Mouse (Mus musculus) kidney, adult 11 months (tissue): ENCODE results near the gene Srgap2.
"Not testable (repeated sequence)": the region's sequence is repeated elsewhere in the genome, so short reads cannot be mapped to it uniquely, and the experiment has no call there.

Experiments used
- DNase-seq: peaks from one replicate; pipeline ENCODE4 v3.0.0; 2022

Gene Srgap2

DNA sequence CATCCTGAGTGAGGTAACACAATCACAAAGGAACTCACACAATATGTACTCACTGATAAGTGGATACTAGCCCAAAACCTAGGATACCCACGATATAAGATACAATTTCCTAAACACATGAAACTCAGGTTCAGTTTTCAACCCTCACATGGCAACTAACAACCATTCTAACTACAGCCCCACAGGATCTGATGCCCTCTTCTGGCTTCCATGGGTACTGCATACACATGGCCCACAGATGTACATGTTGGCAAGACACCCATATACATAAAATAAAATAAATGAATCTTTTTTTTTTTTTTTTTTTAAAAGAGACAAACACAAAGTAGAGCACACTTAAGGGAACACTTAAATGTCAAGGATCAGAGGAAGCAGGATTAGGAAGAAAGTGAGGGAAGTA, 198.1 kb downstream of the Srgap2 start:
- DNase-seq, result not testable (repeated sequence)

DNA sequence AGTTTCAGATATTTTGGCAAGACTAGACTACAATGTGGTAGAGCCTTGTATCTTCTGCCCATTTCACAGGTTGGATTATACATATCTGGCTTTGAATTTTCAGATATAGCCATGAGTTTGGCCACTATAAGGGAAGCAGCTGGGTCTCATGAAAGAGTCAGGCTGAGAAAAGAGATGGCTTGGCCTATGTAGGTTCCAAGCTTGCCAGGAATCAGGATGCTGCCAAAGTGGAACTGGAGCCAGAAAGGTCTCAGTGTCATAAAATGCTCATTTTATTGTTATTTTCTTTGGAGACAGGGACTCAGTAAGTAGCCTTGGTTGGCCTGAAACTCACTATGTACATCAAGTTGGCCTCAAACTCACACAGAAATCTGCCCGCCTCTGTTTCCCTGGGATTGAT, 200.0 kb downstream of the Srgap2 start:
- no peak for DNase-seq

DNA sequence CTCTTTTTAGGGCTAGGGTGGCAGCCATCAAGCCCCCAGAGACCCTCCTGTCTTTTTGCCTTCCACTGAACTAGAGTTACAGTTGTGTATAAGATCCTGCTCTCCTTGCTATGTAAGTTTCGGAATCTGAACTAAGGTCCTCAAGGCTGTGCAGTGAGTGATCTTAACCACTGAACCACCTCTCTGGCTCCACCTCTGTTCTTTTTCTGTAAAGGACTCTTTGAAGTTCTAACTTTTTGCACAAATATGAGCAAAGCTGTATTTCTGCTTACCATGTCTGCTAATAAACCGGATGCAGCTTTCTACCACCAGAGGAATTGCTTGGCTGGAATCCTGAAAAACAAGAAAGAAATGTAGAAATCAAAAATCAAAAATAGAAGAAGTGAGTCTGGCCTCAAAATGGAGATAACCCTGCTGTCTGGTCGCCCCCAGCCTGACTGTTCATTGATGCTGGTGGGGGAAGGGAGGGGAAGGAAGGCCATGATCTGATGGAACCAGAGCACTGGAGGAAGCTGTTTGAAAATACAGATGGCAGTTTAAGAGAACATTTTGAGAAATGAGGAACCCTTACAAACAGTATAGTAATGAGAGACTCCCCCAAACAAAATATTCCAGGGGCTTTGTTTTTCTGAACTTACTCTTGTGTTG, 202.2 kb downstream of the Srgap2 start:
- no peak for DNase-seq

DNA sequence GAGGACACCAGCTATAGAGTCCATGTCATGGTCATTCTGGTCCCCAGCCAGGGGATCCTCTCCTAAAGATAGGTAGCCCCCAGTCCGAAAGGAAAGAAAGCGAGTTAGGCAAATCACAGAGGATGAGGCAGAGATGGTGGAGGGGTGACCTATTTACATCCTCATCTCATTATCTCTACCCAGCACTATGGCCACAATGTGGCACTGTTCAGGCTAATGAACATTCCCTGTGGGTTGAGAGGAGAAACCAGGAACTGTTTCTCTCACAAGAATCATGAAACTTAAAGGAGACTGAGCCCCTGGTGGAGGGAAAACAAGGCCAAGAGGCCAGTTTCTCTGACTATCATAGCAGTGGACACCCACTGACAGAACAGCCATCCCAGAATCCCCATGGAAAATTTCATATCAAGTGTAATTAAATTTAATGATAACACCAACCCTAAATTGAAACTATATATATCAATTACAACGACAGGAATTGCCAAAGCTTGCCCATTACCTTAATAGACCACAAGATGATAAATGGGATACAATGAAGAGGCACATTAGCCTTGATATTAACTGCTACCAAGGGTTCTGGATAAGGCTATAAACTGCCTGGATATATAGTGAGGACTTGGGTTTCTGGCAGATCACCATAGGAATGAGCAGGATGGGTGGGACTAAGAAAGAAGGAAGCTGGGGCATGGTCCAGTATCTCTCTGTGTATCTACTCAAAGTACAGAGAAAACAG, 207.4 kb downstream of the Srgap2 start:
- no peak for DNase-seq

GRCm38 (mm10) chr1:131318397-131318796, 208.8 kb downstream of the Srgap2 start:
- DNase-seq, result no peak

DNA sequence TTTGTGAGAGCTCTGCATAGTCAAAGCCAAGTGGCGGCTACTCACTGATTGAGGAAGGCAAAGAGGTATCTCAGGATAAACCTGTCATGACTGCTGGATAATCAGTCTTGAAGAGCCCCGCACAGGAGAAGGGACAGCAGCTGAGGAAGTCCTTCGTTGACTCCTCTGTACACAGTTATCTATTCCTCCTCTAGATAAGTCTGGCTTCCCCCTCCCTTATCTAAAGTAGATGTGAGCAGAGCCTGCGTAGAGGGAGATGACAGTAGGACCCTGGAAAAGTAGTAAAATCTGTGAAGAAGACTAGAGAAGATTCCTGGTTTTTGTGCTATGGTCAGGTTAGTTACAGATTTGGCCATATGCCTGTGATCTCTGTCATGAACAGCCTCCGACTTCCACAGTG, 209.5 kb downstream of the Srgap2 start:
- no peak for DNase-seq

DNA sequence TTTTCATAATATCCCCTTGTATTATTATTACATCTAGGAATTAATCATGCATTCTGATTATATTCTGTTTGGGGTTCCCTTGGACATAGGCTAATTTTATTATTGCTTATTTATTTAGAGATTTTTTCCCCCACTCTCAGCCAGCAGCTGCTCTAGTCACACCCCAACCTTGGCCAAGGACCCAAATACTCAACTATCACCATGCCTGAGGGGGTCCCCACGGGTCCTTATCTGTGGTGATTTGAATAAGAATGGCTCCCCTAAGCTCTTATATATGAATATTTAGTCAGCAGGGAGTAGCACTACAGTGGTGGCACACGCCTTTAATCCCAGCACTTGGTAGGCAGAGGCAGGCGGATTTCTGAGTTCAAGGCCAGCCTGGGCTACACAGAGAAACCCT, 215.9 kb downstream of the Srgap2 start:
- DNase-seq, result no peak

GRCm38 (mm10) chr1:131310237-131310818, 216.8 kb downstream of the Srgap2 start:
- DNase-seq, result no peak

- DNase-seq, result no peak
Measured at GRCm38 (mm10) chr1:131300750-131301149, 226.4 kb downstream of the Srgap2 start.

DNA sequence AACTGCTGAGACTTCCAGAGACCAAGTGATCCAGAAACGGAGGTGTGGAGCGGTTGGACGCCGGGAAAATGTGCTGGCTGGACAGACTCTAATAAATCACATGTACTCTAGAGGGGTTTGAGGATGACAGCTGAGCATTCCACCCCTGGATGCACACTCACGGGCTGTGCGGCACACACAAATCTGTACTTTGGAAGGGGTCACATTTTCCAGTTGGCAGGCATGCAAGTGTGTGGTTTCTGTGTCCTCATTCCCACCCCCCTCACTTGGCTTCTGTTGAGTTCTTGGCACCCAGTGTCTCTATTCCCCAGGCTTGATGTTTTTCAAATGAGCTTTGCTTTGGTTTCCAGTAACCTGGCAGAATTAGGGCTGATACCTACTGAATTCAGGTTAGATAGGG, 227.4 kb downstream of the Srgap2 start:
- peak; percentile 36 for DNase-seq

DNA sequence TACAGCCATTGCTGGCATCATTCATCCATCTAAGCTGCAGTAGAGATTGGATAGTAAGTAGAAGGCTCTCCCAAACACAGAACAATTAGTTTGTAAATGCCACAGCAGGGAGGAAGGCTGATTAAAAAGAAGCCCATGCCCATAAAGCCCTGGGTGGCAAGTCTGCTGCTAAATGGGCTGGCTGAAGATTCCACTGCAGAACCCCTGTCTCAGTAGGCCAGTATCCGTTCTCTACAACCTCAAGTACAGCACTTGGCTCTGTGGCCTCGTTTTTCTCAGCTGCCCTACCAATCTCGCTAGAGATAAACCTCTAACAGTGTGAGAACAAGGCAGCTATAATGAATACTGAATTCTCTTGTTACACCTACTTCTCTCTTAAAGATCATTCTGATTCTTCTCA, 227.9 kb downstream of the Srgap2 start:
- no peak for DNase-seq

DNA sequence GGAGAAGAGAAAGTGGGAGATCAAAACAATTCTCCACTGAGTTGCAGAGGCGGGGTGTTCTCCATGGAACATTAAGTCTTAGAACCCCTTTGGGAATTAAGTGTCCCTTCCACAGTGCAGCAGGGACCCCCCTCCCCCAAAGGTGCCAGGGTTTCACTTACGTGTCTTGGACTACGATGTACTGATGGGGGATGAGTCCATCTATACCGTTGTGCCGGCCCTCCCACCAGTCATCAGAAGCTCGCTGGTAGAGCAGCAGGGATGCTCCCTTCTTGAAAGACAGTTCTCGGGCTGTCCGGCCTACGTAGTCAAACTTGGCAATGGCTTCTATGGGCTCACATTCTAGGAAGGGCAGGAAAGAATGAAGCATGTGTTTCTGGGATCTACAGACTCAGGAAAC, 229.0 kb downstream of the Srgap2 start:
- DNase-seq, result no peak

DNA sequence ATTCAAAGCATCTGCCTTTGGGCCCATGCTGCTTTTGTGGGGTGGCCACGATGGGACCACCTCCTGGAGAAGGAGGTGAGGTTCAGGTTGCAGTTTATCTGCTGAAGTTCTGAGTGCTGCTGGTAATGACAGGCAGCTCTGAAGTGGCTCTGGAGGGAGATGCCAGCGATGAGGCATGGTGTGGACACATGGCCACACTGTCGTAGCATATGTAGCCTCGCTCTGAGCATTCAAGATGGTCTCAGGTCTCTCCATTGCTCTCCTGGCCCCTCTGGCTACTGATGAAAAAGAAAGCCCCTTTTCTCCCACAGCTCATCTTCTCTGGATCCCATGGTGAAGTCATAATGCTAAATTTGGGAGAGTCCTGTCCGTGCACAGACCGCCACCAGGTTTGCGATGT, 230.4 kb downstream of the Srgap2 start:
- DNase-seq, result no peak

DNA sequence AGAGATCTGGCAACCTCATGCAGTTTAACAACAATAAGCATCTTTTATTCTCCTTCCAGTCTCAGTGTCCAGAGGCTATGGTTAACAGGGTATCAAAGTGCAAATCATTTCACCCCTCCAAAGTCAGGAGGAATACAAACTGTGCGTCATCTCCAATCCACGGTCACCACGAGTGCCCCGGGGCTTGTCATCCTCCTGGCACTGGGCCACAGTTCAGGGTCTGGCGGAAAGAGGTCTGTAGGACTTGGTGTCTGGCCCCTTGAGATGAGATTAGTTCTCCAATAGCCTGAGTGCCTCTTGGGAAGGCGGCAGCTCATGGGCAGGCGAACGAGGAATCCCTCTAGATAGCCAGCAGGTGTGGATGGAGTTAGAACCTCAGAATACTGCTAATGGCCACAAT, 232.0 kb downstream of the Srgap2 start:
- DNase-seq, result no peak

DNA sequence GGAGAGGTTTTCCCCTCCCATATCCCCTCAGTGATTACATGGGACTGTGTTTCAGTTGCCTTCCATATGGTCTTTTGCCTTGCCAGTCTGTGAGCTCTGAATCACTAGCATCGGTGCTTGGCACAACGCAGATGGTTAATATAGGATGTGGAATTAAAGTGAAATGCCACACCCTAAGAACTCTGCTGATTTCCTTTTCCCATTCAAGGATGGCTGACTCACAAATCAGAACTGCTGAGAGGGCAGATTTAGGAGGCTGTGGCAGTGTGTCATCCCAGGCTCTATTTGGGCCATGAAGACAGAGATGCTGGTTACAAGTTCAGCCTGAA, 233.3 kb downstream of the Srgap2 start:
- DNase-seq, result no peak

- no peak for DNase-seq
Measured at GRCm38 (mm10) chr1:131293221-131293921, 233.8 kb downstream of the Srgap2 start.

GRCm38 (mm10) chr1:131290648-131291047, 236.5 kb downstream of the Srgap2 start:
- peak; percentile 51 for DNase-seq

GRCm38 (mm10) chr1:131288938-131289337, 238.2 kb downstream of the Srgap2 start:
- no peak for DNase-seq

DNA sequence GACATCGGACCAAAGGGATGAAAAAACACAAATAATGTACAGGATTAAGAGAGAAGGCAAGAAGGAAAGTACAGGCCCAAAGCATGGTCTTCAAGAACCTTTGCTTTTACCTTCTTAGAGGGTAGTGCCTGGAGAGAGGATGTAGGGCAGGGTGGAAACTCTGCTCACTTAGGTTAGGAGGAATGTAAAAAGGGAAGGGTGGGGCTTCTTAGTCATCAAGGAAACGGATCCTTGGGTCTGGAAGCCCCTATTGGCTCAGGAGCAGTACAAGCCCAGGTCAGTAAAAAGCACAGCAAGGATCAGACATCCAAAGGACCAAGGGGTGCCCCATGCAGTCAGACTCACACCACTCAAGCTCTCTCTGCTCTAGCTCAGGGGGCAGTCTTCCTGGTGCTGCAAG, 239.9 kb downstream of the Srgap2 start:
- DNase-seq, result no peak

DNA sequence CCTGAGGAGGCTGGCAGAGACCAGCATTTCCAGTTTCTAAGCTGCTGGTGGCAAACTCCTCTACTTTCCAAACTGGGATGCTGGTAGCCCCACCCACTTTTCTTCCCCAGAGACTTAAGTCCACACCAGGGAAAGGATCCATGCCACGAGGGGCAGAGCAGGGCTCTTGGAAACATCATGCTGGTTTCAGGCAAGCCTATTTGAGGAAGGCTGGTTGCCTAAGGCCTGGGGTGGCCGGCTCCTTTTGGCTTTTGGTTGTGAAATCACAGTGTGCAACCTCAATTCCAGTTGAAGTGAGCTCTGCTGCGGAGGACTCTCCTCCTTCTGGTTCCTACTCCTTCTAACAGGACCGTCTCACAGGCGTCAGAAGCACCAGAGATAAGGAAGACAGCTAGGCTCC, 240.3 kb downstream of the Srgap2 start:
- DNase-seq, result no peak

GRCm38 (mm10) chr1:131284616-131285015, 242.5 kb downstream of the Srgap2 start:
- no peak for DNase-seq

DNA sequence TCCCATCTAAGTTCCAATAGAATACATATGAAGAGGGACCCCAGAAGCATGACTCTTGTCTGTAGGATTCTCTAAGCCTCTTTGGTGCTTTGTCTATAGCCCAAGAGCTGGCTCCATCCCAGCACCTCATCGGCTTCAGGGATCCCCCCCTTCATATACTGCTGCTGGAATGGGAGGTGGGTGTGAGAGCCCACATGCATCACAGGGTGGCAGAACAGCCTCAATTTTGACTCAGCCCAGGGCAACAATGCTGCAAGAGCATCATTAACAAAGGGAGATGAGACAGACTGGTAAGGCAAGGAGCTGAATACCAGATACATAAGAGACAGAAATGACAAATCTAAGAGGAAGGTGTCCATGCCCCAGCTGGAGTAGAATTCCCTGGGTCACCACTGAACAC, 243.0 kb downstream of the Srgap2 start:
- DNase-seq, result no peak

- no peak for DNase-seq
Measured at GRCm38 (mm10) chr1:131281731-131282130, 245.4 kb downstream of the Srgap2 start.

- DNase-seq, result no peak
Measured at GRCm38 (mm10) chr1:131280280-131280679, 246.9 kb downstream of the Srgap2 start.
